Mouse (Mus musculus): ENCODE measurements around the gene Trpv1.
A peak's percentile ranks its signal among the peaks of the same experiment; 100 is the strongest.

The Trpv1 gene

GRCm38 (mm10) chr11:73233992-73234391, at the start of gene Trpv1:
Gene Trpv1, plus strand, starts transcription at chr11:73234292.
- DNase-seq (ENCODE audit: extremely low read depth, low read depth) = no peak

GRCm38 (mm10) chr11:73185872-73186615, 48.0 kb upstream of the Trpv1 start:
- DNase-seq (ENCODE audit: extremely low read depth, low read depth) = no peak

GRCm38 (mm10) chr11:73187231-73187630, 46.9 kb upstream of the Trpv1 start:
- no peak for DNase-seq (ENCODE audit: extremely low read depth, low read depth)

- no peak for DNase-seq (ENCODE audit: extremely low read depth, low read depth)
These were observed 41.0 kb upstream of the Trpv1 start for GRCm38 (mm10) chr11:73193047-73193446.

GRCm38 (mm10) chr11:73194444-73194843, 39.6 kb upstream of the Trpv1 start:
- DNase-seq (ENCODE audit: extremely low read depth, low read depth) = no peak

- no peak for DNase-seq (ENCODE audit: extremely low read depth, low read depth)
These were observed 35.9 kb upstream of the Trpv1 start for GRCm38 (mm10) chr11:73198190-73198589.

GRCm38 (mm10) chr11:73198603-73199229, 35.4 kb upstream of the Trpv1 start, which contains the start of gene Ctns:
Gene Ctns, minus strand, starts transcription at chr11:73199042.
- peak; percentile 83 for DNase-seq (ENCODE audit: extremely low read depth, low read depth)

- DNase-seq (ENCODE audit: extremely low read depth, low read depth) = peak; percentile 90
These were observed 34.8 kb upstream of the Trpv1 start, which contains the start of gene Shpk for GRCm38 (mm10) chr11:73199230-73199712. Gene Shpk, plus strand, starts transcription at chr11:73199460.

GRCm38 (mm10) chr11:73199879-73200278, 34.2 kb upstream of the Trpv1 start:
- DNase-seq (ENCODE audit: extremely low read depth, low read depth) = peak; percentile 26

GRCm38 (mm10) chr11:73201021-73201420, 33.1 kb upstream of the Trpv1 start:
- no peak for DNase-seq (ENCODE audit: extremely low read depth, low read depth)

- no peak for DNase-seq (ENCODE audit: extremely low read depth, low read depth)
These were observed 32.5 kb upstream of the Trpv1 start for GRCm38 (mm10) chr11:73201597-73201996.

GRCm38 (mm10) chr11:73203895-73204294, 30.2 kb upstream of the Trpv1 start:
- no peak for DNase-seq (ENCODE audit: extremely low read depth, low read depth)

GRCm38 (mm10) chr11:73205194-73205593, 28.9 kb upstream of the Trpv1 start:
- DNase-seq (ENCODE audit: extremely low read depth, low read depth) = no peak

- no peak for DNase-seq (ENCODE audit: extremely low read depth, low read depth)
These were observed 26.5 kb upstream of the Trpv1 start for GRCm38 (mm10) chr11:73207621-73208020.

- no peak for DNase-seq (ENCODE audit: extremely low read depth, low read depth)
These were observed 20.1 kb upstream of the Trpv1 start for GRCm38 (mm10) chr11:73213956-73214355.

- DNase-seq (ENCODE audit: extremely low read depth, low read depth) = no peak
These were observed 14.4 kb upstream of the Trpv1 start for GRCm38 (mm10) chr11:73219671-73220070.

- no peak for DNase-seq (ENCODE audit: extremely low read depth, low read depth)
These were observed 13.4 kb upstream of the Trpv1 start for GRCm38 (mm10) chr11:73220651-73221050.

GRCm38 (mm10) chr11:73222846-73223245, 11.2 kb upstream of the Trpv1 start:
- no peak for DNase-seq (ENCODE audit: extremely low read depth, low read depth)

GRCm38 (mm10) chr11:73223966-73224365, 10.1 kb upstream of the Trpv1 start:
- no peak for DNase-seq (ENCODE audit: extremely low read depth, low read depth)

GRCm38 (mm10) chr11:73225856-73226255, 8.2 kb upstream of the Trpv1 start:
- DNase-seq (ENCODE audit: extremely low read depth, low read depth) = no peak

- no peak for DNase-seq (ENCODE audit: extremely low read depth, low read depth)
These were observed 5.2 kb upstream of the Trpv1 start for GRCm38 (mm10) chr11:73228881-73229280.

GRCm38 (mm10) chr11:73230081-73230480, 4.0 kb upstream of the Trpv1 start:
- no peak for DNase-seq (ENCODE audit: extremely low read depth, low read depth)

- no peak for DNase-seq (ENCODE audit: extremely low read depth, low read depth)
These were observed 1.6 kb upstream of the Trpv1 start for GRCm38 (mm10) chr11:73232513-73232912.

Data from MEL-GATA-1-ER (cell line).